Mouse (Mus musculus): ENCODE results near the gene Gpr68. TPM values are rescaled to one million over a fixed set of nuclear protein-coding genes. Genes with fewer than 3 reads are reported as not detected.
A peak's percentile ranks its signal among the peaks of the same experiment; 100 is the strongest.

Gene Gpr68
- polyA plus RNA-seq, 1 experiment from 2014 or later: 0.55 TPM

GRCm38 (mm10) chr12:100901386-100901785, 6.6 kb downstream of the Gpr68 start:
- no peak for ATAC-seq
- Histone ChIP-seq H3K36me3 (ENCODE audit: control insufficient read depth, insufficient read depth, low read length) (no peaks in the 10 kb centered on the region), H3K9ac (ENCODE audit: low read length) (no peak overlapping the region), H3K4me3 (ENCODE audit: low read depth, low read length) (no peak overlapping the region), H3K27me3 (replicated peaks; ENCODE audit: control insufficient read depth, insufficient read depth, low read length) (peaks cover 27% of the 10 kb centered on the region), H3K4me2 (ENCODE audit: low read length) (no peak overlapping the region), H3K4me1 (ENCODE audit: control insufficient read depth, insufficient read depth, low read length) (peaks cover 18% of the 10 kb centered on the region), H3K27ac (ENCODE audit: low read depth, low read length) (no peak overlapping the region), H3K9me3 (replicated peaks; ENCODE audit: control insufficient read depth, low read length) (no peaks in the 10 kb centered on the region)
- 88% methylated on average over 6 of the region's 6 CpGs for WGBS
- no peak for DNase-seq (ENCODE audit: low spot score)

DNA sequence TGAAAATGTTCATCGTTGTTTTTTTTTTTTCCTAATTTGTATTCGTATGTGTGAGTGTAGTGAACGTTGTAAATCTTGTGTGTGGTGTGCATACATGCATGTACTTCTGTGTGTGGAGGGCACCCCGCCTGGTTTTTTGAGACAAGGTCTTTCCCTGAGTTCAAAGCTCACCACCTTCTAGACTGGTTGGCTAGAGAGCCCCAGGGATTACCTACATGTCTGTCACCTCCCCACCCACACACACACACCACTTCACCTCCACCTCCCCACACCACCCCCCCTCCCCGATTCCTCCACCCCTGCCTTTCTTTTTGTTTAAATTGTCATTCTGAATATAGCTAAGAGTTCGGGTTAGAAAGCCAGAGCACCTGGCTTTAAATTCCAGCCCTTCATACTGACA, 7.1 kb downstream of the Gpr68 start:
- Histone ChIP-seq H3K4me1 (ENCODE audit: control insufficient read depth, insufficient read depth, low read length) (peaks cover 18% of the 10 kb centered on the region), H3K9me3 (replicated peaks; ENCODE audit: control insufficient read depth, low read length) (no peaks in the 10 kb centered on the region), H3K4me2 (ENCODE audit: low read length) (no peak overlapping the region), H3K9ac (ENCODE audit: low read length) (no peak overlapping the region), H3K27me3 (replicated peaks; ENCODE audit: control insufficient read depth, insufficient read depth, low read length) (peaks cover 27% of the 10 kb centered on the region), H3K4me3 (ENCODE audit: low read depth, low read length) (no peak overlapping the region), H3K36me3 (ENCODE audit: control insufficient read depth, insufficient read depth, low read length) (no peaks in the 10 kb centered on the region), H3K27ac (ENCODE audit: low read depth, low read length) (no peak overlapping the region)
- DNase-seq (ENCODE audit: low spot score) (no peak), ATAC-seq (no peak)
- 77% methylated on average over 6 of the region's 6 CpGs for WGBS

DNA sequence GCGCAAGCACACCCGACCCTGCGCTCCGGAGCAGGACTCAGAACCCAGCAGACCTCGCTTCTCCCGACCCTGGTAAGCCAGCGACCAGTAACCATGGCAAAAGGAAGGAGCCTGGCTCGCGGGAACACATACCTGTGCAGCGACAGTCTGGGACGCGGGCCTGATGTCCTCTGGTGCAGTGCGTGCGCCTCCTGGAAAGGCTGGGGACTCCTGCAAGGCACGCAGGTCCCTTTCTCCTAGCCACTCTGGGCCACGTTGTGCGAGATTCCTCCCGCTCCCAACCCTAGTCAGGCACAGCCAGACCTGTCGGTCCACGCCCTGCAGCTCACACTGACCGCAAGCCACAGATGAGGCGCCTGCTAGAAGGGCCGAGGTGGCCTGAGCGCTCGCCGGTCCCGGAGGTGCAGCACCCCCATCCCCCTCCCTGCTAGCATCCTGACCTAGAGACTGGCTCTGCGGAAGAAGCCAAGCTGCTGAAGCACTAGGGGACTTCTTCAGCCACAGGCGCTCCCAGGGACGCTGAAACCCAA, 8.8 kb downstream of the Gpr68 start:
- under 1% methylated on average over 29 of the region's 30 CpGs for WGBS
- Histone ChIP-seq H3K9me3 (replicated peaks; ENCODE audit: control insufficient read depth, low read length) (no peaks in the 10 kb centered on the region), H3K4me1 (ENCODE audit: control insufficient read depth, insufficient read depth, low read length) (peaks cover 18% of the 10 kb centered on the region), H3K36me3 (ENCODE audit: control insufficient read depth, insufficient read depth, low read length) (no peaks in the 10 kb centered on the region), H3K4me3 (ENCODE audit: low read depth, low read length) (peak overlapping the region; percentile 30), H3K9ac (ENCODE audit: low read length) (peak overlapping the region; percentile 52; the same call in 1 of the 2 replicates), H3K4me2 (ENCODE audit: low read length) (peak overlapping the region; percentile 68), H3K27me3 (replicated peaks; ENCODE audit: control insufficient read depth, insufficient read depth, low read length) (peaks cover 27% of the 10 kb centered on the region), H3K27ac (ENCODE audit: low read depth, low read length) (no peak overlapping the region)
- ATAC-seq (peak; percentile 24; the same call in 1 of the 2 replicates), DNase-seq (ENCODE audit: low spot score) (peak; percentile 34)

GRCm38 (mm10) chr12:100897736-100898650, 10.0 kb downstream of the Gpr68 start:
- H3K4me2 ChIP-seq (ENCODE audit: low read length): peak overlapping the region; percentile 68; the same call in 1 of the 2 replicates
- H3K36me3 ChIP-seq (ENCODE audit: control insufficient read depth, insufficient read depth, low read length): no peaks in the 10 kb centered on the region
- DNase-seq (ENCODE audit: low spot score) (peak; percentile 33), ATAC-seq (no peak)
- 11% methylated on average over 12 of the region's 12 CpGs for WGBS
- no peak overlapping the region for H3K9ac ChIP-seq (ENCODE audit: low read length)
- H3K27ac ChIP-seq (ENCODE audit: low read depth, low read length): no peak overlapping the region
- H3K9me3 ChIP-seq (replicated peaks; ENCODE audit: control insufficient read depth, low read length): no peaks in the 10 kb centered on the region
- H3K4me1 ChIP-seq (ENCODE audit: control insufficient read depth, insufficient read depth, low read length): peaks cover 18% of the 10 kb centered on the region
- no peak overlapping the region for H3K4me3 ChIP-seq (ENCODE audit: low read depth, low read length)
- H3K27me3 ChIP-seq (replicated peaks; ENCODE audit: control insufficient read depth, insufficient read depth, low read length): peaks cover 27% of the 10 kb centered on the region

DNA sequence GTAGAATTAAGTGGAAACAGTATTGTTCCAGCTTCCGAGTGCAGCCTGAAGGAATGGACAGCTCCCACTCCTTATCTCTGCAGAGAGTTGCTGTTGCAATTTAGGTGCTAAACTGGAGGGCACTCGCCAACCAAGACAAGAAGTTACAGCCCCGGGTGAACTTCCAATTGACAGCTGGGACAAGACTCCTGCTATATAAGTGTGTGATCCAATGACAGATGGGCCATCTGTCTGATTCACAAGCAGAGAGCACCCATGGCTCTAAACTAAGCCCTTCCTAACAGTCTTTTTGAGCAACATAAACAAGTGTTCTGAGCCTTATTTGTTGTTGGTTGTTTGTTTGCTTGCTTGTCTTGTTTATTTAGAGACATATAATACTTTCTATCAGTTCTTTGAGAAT, 11.3 kb downstream of the Gpr68 start:
- no peak overlapping the region for H3K9ac ChIP-seq (ENCODE audit: low read length)
- no peak overlapping the region for H3K4me2 ChIP-seq (ENCODE audit: low read length)
- ATAC-seq: no peak
- H3K9me3 ChIP-seq (replicated peaks; ENCODE audit: control insufficient read depth, low read length): no peaks in the 10 kb centered on the region
- no peaks in the 10 kb centered on the region for H3K36me3 ChIP-seq (ENCODE audit: control insufficient read depth, insufficient read depth, low read length)
- no peak overlapping the region for H3K4me3 ChIP-seq (ENCODE audit: low read depth, low read length)
- H3K27ac ChIP-seq (ENCODE audit: low read depth, low read length): no peak overlapping the region
- 38% methylated on average over 3 of the region's 3 CpGs for WGBS
- peaks cover 18% of the 10 kb centered on the region for H3K4me1 ChIP-seq (ENCODE audit: control insufficient read depth, insufficient read depth, low read length)
- DNase-seq (ENCODE audit: low spot score): no peak
- peaks cover 27% of the 10 kb centered on the region for H3K27me3 ChIP-seq (replicated peaks; ENCODE audit: control insufficient read depth, insufficient read depth, low read length)

DNA sequence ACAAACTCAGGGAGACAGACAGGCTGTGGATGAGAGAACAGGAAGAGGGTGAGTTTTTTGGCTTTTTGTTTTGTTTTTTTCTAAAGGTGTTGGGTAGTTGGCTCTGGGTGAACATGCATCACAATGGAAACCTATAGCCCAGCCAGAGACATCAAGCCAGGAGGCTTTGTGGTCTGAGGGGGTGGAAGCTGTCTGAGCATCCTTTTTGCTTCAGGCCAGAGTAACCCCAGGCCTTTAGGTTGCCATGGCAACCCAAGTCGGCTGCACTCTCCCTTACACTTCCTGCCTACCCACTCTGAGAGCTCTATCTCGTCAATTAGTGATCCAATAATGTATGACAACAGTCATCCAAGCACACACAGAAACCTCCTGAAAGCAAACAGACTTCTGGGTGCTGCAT, 12.5 kb downstream of the Gpr68 start:
- no peak overlapping the region for H3K27ac ChIP-seq (ENCODE audit: low read depth, low read length)
- H3K4me3 ChIP-seq (ENCODE audit: low read depth, low read length): no peak overlapping the region
- 2% methylated on average over 2 of the region's 2 CpGs for WGBS
- peaks cover 18% of the 10 kb centered on the region for H3K4me1 ChIP-seq (ENCODE audit: control insufficient read depth, insufficient read depth, low read length)
- no peak overlapping the region for H3K9ac ChIP-seq (ENCODE audit: low read length)
- peak; percentile 35 for DNase-seq (ENCODE audit: low spot score)
- H3K27me3 ChIP-seq (replicated peaks; ENCODE audit: control insufficient read depth, insufficient read depth, low read length): peaks cover 25% of the 10 kb centered on the region
- no peaks in the 10 kb centered on the region for H3K9me3 ChIP-seq (replicated peaks; ENCODE audit: control insufficient read depth, low read length)
- peak; percentile 42; the same call in 1 of the 2 replicates for ATAC-seq
- no peak overlapping the region for H3K4me2 ChIP-seq (ENCODE audit: low read length)
- no peaks in the 10 kb centered on the region for H3K36me3 ChIP-seq (ENCODE audit: control insufficient read depth, insufficient read depth, low read length)

DNA sequence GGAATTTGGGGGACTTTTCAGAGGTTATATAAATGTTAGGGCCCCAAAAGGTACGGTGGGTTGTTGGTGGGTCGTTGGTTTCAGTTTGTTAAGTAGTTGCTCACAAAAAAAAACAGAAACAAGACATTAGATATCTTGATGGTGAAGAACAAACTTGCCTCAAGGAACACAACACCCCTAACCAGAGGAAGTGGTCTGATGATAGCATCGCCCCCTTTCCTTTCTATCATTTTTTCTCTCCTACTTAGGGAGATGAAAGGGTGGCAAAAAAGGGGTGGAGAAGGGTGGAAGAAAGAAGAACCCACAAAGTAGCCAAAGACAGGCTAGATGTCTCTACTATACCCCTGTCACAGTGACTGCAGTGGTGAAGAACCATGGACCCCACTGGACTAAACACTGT, 17.4 kb downstream of the Gpr68 start:
- no peaks in the 10 kb centered on the region for H3K4me1 ChIP-seq (ENCODE audit: control insufficient read depth, insufficient read depth, low read length)
- ATAC-seq: no peak
- no peak for DNase-seq (ENCODE audit: low spot score)
- H3K4me2 ChIP-seq (ENCODE audit: low read length): no peak overlapping the region
- no peaks in the 10 kb centered on the region for H3K36me3 ChIP-seq (ENCODE audit: control insufficient read depth, insufficient read depth, low read length)
- no peaks in the 10 kb centered on the region for H3K27me3 ChIP-seq (replicated peaks; ENCODE audit: control insufficient read depth, insufficient read depth, low read length)
- no peaks in the 10 kb centered on the region for H3K9me3 ChIP-seq (replicated peaks; ENCODE audit: control insufficient read depth, low read length)
- H3K9ac ChIP-seq (ENCODE audit: low read length): no peak overlapping the region
- WGBS: 87% methylated on average over 3 of the region's 3 CpGs
- no peak overlapping the region for H3K27ac ChIP-seq (ENCODE audit: low read depth, low read length)
- no peak overlapping the region for H3K4me3 ChIP-seq (ENCODE audit: low read depth, low read length)

DNA sequence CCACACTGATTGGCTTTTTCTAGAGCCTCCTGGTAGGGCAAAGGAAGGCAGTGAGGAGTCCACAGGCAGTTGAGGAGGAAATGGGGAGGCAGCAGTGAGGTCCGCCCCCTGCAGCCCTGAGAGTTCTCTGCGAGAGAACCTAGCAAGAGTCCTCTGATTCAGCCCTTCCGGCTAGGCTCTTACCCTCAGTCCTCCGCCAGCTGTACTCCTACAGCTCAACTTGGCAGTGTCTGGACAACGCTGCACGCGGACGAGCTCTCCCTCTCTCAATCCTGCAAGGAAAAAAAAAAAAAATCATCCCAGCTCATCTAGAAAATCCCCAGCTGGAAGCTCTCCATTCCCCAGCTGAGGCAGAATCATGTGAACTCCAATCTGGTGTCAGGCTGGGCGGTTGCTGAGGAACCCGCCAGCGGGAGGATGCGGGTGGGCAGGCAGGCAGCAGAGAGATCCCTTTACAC, 20.2 kb downstream of the Gpr68 start:
- no peaks in the 10 kb centered on the region for H3K27me3 ChIP-seq (replicated peaks; ENCODE audit: control insufficient read depth, insufficient read depth, low read length)
- no peak overlapping the region for H3K27ac ChIP-seq (ENCODE audit: low read depth, low read length)
- no peak overlapping the region for H3K4me2 ChIP-seq (ENCODE audit: low read length)
- H3K9me3 ChIP-seq (replicated peaks; ENCODE audit: control insufficient read depth, low read length): no peaks in the 10 kb centered on the region
- H3K36me3 ChIP-seq (ENCODE audit: control insufficient read depth, insufficient read depth, low read length): no peaks in the 10 kb centered on the region
- H3K4me1 ChIP-seq (ENCODE audit: control insufficient read depth, insufficient read depth, low read length): no peaks in the 10 kb centered on the region
- 46% methylated on average over 12 of the region's 12 CpGs for WGBS
- no peak overlapping the region for H3K4me3 ChIP-seq (ENCODE audit: low read depth, low read length)
- DNase-seq (ENCODE audit: low spot score) (peak; percentile 54), ATAC-seq (no peak)
- H3K9ac ChIP-seq (ENCODE audit: low read length): no peak overlapping the region; the same call in 1 of the 2 replicates

- no peaks in the 10 kb centered on the region for H3K36me3 ChIP-seq (ENCODE audit: control insufficient read depth, insufficient read depth, low read length)
- no peak overlapping the region for H3K27ac ChIP-seq (ENCODE audit: low read depth, low read length)
- no peak overlapping the region for H3K9ac ChIP-seq (ENCODE audit: low read length)
- no peak overlapping the region for H3K4me3 ChIP-seq (ENCODE audit: low read depth, low read length)
- H3K27me3 ChIP-seq (replicated peaks; ENCODE audit: control insufficient read depth, insufficient read depth, low read length): no peaks in the 10 kb centered on the region
- H3K9me3 ChIP-seq (replicated peaks; ENCODE audit: control insufficient read depth, low read length): no peaks in the 10 kb centered on the region
- no peak overlapping the region for H3K4me2 ChIP-seq (ENCODE audit: low read length)
- 79% methylated on average over 4 of the region's 4 CpGs for WGBS
- no peaks in the 10 kb centered on the region for H3K4me1 ChIP-seq (ENCODE audit: control insufficient read depth, insufficient read depth, low read length)
- DNase-seq (ENCODE audit: low spot score): no peak
- no peak for ATAC-seq
Observed at GRCm38 (mm10) chr12:100886877-100887276, 21.1 kb downstream of the Gpr68 start.

Data from forebrain, embryonic 14.5 days (tissue).